Mouse (Mus musculus): ENCODE results near the gene Il5ra.
A peak's percentile ranks its signal among the peaks of the same experiment; 100 is the strongest.

Gene Il5ra

GRCm38 (mm10) chr6:106748887-106749388 lies at the start of gene Il5ra:
Gene Il5ra, minus strand, starts transcription at chr6:106749037.
- no peak for DNase-seq

GRCm38 (mm10) chr6:106794094-106794814 lies 45.4 kb upstream of the Il5ra start:
- no peak for DNase-seq

GRCm38 (mm10) chr6:106793621-106794020 lies 44.8 kb upstream of the Il5ra start:
- no peak for DNase-seq

GRCm38 (mm10) chr6:106793088-106793487 lies 44.3 kb upstream of the Il5ra start:
- no peak for DNase-seq

GRCm38 (mm10) chr6:106792486-106792885 lies 43.6 kb upstream of the Il5ra start:
- DNase-seq = no peak

- no peak for DNase-seq
Observed at GRCm38 (mm10) chr6:106791429-106791828, 42.6 kb upstream of the Il5ra start.

- DNase-seq = no peak
Observed at GRCm38 (mm10) chr6:106787138-106787537, 38.3 kb upstream of the Il5ra start.

- no peak for DNase-seq
Observed at GRCm38 (mm10) chr6:106770046-106770445, 21.2 kb upstream of the Il5ra start.

- DNase-seq = peak; percentile 4
Observed at GRCm38 (mm10) chr6:106769290-106769866, 20.5 kb upstream of the Il5ra start.

- DNase-seq = peak; percentile 97
Observed at GRCm38 (mm10) chr6:106768640-106769289, 19.9 kb upstream of the Il5ra start, which contains the start of gene Trnt1. Gene Trnt1, plus strand, starts transcription at chr6:106769120.

- no peak for DNase-seq
Observed at GRCm38 (mm10) chr6:106766774-106767173, 17.9 kb upstream of the Il5ra start.

- no peak for DNase-seq
Observed at GRCm38 (mm10) chr6:106765892-106766291, 17.1 kb upstream of the Il5ra start.

GRCm38 (mm10) chr6:106761486-106761885 lies 12.6 kb upstream of the Il5ra start:
- no peak for DNase-seq

GRCm38 (mm10) chr6:106760473-106761218 lies 11.8 kb upstream of the Il5ra start:
- DNase-seq = no peak

GRCm38 (mm10) chr6:106758299-106758698 lies 9.5 kb upstream of the Il5ra start:
- DNase-seq = no peak

- no peak for DNase-seq
Observed at GRCm38 (mm10) chr6:106750291-106750690, 1.5 kb upstream of the Il5ra start.

- no peak for DNase-seq
Observed at GRCm38 (mm10) chr6:106747804-106748203, 1.0 kb downstream of the Il5ra start.

- no peak for DNase-seq
Observed at GRCm38 (mm10) chr6:106747251-106747650, 1.6 kb downstream of the Il5ra start.

GRCm38 (mm10) chr6:106745673-106746394 lies 3.0 kb downstream of the Il5ra start:
- DNase-seq = no peak

GRCm38 (mm10) chr6:106743556-106744233 lies 5.1 kb downstream of the Il5ra start:
- no peak for DNase-seq

GRCm38 (mm10) chr6:106740244-106740825 lies 8.5 kb downstream of the Il5ra start:
- DNase-seq = no peak
